Mouse (Mus musculus) granulocyte monocyte progenitor cell, adult 5-6 weeks (primary cell): ENCODE results near the gene Smpx. TPM values are rescaled to one million over a fixed set of nuclear protein-coding genes. Genes with fewer than 3 reads are reported as not detected.

Source experiments
- ATAC-seq: replicated peaks from 2 replicates; pipeline ENCODE4 v1.8.0; 2016; ENCODE audit warnings: mild to moderate bottlenecking, moderate TSS enrichment, inconsistent platforms; ENCODE audit not compliant: poor library complexity, severe bottlenecking
- total RNA-seq, 2 experiments: library from RNA; stranded (forward) in 1 of 2; stranded (reverse) in 1 of 2; fragments of 200-712, 200-1000 nt in 1 of 2; fragments of >200 nt in 1 of 2; fragmentation: Nextera tagmentation in 1 of 2; gene quantifications; 2 replicates each; pipeline ENCODE4 v1.2.3; 2014 to 2017

Smpx gene
- total RNA-seq (2014; fragmentation: Nextera tagmentation): not detected in 2 replicates
- not detected in 2 replicates for total RNA-seq (2017)

- no peak for ATAC-seq
Observed at GRCm38 (mm10) chrX:157698862-157699261, at the start of gene Smpx. TSS of gene Smpx (plus strand) at chrX:157698910.

DNA sequence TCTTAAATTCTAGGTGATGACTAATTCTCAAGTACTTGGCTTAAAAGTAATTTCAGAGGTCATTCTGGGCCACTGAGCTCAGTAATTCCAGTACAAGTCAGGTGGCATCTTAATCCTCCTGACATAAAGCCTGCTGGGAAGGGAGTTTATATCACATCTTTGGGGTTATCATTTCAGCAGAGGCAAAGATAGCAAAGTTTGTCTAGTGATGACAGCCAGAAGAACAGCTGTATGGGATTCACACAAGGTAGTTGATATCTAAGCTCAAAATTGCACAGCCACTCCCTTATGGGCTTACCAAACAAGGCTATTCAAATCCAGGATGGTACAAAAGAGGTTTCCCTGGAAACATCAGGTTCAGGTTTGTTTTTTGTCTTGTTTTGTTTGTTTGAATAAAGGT is 43.7 kb upstream of the Smpx start:
- ATAC-seq: no peak

DNA sequence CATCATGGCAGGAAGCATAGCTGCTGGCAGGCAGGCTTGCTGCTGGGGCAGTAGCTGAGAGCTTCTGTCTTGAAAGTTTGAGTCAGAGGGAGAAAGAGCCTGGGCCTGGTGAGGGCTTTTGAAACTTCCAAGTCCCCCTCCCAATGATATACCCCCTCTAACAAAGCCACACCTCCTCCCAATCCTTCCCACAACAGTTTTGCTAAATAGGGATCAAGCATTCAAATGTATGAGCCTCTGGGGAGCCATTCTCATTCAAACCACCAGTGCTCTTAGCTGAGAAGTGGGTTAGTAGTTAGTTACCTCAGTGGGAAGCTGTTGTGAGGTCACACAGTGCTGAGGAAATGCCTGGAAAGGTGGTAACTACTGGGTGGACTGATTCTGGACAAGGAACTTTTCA is 41.4 kb upstream of the Smpx start:
- no peak for ATAC-seq

- no peak for ATAC-seq
Observed at GRCm38 (mm10) chrX:157671820-157672219, 26.9 kb upstream of the Smpx start.

DNA sequence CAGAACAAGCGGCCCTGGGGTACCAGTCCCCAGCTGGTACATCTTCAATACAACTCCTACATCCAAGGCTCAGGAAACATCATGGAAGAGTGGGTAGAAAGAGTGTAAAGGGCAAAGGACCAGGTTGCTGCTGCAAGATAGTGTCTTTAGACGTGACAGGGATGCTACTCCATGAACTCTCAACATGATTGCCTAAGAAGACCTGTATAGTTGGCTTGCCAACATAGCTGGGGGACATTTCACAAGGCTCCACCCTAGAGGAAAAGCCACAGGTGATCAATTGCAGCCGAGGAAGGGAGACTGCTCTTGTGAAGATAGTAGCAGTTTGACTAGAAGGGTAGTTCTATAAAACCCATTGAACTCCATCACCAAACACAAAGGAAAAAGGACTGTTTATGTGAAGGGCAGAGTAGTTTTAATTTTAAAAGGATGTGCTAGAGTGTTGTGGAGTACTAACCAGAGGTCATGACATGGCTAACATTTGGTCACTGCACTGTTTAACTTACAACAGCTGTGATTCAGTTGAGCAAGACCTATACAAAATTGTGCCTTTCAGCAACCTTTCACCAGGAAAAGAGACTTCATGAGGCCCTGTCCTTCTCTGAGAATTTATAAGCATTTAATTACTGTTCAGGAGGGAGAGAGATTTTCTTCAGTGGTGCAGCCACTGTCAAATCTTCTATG is 23.9 kb upstream of the Smpx start:
- ATAC-seq: no peak

DNA sequence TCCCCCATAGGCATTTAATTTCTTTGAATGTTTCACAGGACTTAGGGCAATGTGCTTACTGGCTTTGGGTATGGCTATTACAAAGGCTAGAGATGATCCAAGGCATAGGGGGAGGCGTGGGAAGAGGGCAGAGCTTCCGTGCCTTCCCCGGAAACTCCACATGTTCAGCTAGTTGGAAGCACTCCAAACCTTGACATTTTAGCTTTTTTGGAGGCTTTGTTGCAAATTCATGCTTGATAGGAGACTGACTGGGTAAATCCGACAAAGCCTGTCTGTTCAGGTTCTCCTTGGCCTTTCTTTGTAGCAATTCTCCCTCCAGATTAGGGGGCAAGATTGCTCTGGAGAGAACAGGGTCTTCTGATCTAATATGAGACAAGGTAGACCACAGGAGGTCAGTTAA is 7.5 kb upstream of the Smpx start:
- no peak for ATAC-seq

DNA sequence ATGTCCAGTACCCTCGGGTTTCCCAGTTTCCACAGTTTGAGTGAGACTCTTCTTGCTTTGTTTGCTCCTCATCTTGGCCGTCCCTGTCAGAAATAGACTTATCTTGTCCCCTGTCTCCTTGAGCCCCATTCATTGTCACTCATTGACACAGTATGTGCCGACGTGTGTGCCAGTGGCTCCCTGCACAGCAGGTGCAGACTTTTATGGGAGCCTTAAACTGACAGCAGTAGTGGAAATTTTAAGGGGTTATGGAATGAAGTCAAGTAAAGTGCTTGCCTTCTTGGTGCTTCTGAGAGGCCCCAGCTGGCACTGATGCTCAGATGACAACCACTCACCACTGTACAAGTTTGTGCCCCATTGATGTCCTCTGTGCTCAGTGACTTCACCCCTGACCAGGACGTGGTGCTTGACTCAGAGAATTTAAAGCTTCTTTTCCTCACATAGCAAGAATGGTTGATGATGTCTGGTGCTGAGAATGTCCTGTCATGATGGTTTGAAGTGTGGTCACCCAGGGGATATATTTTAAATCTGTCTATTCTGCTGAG is 1.0 kb upstream of the Smpx start:
- no peak for ATAC-seq

DNA sequence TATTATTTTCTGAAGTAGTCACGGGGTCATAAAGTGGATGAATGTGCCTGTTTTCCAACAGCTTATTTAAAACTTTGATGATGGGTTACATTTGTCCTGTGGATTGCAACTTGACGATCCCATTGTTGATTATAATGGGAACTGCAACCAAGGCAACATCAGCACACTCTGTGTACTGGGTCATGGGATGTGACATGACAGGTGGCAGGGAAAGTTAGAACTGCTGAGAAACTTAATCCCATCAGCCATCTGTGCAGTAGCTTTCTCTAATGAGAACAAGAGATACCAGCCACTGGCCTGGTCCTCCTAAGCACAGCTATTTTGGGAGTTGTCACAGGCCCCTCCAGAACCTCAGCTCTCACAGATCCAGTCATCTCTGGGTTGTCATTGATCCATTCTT is 8.5 kb downstream of the Smpx start:
- ATAC-seq: no peak

- ATAC-seq: no peak
Observed at GRCm38 (mm10) chrX:157708616-157709280, 10.0 kb downstream of the Smpx start.

DNA sequence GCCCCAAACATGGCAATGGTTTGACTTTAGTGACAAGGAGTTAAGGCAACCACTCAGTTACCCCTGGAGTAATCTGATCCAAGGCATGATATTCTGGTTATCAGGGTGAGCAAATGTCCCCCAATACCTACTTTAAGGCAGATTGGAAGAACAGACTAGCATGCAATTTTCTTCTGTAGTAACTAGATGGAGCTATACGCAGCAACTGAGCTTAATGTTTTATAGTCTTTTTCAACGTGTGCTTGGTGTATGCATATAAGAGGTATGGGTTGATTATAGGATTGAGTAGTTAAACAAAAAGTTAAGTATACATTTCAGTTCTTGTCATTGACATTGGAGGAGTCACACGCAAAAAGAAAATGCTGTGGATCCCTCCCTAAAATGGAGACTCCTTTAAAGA is 21.2 kb downstream of the Smpx start:
- ATAC-seq: no peak

- no peak for ATAC-seq
Observed at GRCm38 (mm10) chrX:157730622-157731341, 32.1 kb downstream of the Smpx start.

DNA sequence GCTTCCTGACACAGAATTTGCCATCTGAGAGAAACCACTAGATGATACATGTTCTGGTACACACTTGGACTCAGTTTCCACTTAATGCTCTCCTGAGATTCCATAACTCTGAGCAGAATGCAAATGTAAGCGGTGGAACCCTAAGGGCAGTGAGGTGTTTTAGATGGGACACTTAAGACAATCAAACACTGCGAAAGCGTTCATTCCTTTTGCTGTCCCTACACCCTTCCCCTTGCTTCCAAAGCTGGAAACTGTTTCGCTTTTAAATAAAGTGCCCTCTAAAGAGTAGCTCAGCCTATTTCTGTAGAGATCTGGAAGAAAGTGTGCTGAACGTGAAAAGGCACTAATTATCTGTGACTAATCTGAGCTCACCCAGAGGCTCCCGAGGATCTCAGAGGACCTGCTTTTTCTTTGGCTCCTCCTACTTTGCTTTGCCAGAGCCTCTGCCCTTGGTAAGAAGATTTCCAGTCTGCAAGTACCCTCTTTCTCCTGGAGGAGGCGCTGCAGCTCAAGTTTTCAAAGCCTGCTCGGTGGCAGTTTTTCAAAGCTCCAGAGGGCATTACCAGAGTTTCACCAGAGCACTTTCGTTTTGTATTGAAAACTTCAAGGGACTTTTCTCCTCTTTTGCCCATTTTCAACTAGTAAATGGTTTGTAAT is 33.1 kb downstream of the Smpx start:
- peak; percentile 96 for ATAC-seq

DNA sequence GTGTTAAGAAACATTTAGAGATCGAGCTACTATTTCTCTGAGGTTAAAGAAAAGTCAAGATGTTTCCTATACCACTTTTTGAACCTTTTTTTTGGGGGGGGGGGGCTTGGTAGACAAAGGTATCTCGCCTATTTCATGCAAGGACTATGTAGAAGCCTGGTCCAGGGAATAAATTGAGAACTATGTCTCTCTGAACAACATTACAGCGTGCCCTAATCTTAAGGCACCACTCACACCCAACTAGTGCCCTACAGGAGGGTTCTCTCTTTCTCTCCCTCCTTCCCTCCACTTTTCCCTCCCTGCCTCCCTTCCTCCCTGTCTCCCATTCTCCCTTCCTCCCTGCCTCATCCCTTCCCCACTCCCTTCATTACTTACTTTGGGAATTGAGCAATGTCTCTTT is 33.6 kb downstream of the Smpx start:
- ATAC-seq: peak; percentile 9; the same call in 1 of the 2 replicates

DNA sequence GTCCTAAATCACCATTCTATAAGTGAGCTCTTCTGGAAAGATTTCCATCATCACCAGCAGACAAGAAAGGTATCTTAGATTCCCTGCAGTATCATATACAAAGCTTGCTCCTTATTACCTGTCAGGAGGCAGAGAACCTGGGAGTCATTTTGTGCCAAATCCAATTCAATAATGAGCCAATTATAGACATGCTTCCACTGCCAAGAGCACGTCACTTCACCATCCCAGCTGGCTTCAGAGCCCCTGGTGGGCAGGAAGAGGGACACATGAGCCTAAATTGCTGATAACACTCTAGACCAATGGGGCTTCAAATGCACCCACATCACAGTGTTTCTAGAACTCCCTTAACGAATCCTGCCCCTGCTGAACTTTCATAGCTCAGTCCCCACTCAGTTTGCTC is 35.1 kb downstream of the Smpx start:
- ATAC-seq: no peak

- no peak for ATAC-seq
Observed at GRCm38 (mm10) chrX:157734341-157734740, 35.6 kb downstream of the Smpx start.

DNA sequence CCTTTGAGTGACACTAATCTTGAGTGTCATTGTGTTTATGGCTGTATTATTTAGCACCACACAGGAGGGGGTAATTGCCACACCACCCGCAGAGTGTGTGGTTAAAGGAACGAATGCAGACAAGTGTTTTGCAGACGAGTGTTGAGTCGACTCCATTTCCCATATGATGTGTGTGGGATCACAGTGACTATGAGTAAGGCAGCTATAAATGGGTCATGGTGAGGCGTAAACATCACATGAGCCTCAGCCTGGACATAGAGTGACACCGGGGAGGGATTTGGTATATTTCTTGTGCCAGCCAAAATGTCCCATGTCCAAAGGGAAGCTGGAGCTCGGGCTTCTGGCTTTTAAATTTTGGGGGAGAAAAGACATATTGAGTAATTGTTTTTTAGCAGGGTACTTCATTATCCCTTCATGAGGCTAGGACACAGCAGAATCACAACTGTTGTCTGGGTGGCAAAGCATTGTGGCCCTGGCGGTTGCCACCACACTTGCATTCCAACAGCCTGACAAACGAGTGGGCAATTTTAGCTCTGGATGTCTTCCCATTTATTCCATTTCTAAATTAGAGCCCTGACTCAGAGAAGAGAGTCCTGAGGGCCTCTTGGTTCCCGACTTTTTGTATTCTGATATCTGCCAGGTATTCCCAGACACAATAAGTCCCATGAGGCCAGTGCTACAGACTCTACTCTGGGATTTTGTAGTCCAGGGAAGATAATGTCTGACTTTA is 49.3 kb downstream of the Smpx start:
- ATAC-seq: no peak

DNA sequence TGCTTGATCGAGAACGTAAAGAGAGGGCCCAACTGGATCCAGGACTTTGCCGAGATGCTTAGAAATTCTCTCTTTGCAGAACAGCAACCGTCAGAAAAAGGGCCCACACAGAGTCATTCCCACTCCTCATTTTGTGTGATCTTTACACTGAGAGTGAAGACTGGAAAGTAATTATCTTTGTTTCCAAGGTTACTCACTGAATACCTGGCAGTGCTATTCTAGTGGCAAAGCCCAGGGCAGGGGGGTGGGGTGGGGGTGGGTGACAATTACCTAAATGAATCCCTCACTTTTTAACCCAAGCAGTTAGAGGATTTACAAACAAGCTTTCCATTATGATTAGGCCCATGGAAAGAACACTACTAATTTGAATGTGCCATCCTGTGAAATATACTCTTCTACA is 55.8 kb downstream of the Smpx start:
- ATAC-seq: no peak

DNA sequence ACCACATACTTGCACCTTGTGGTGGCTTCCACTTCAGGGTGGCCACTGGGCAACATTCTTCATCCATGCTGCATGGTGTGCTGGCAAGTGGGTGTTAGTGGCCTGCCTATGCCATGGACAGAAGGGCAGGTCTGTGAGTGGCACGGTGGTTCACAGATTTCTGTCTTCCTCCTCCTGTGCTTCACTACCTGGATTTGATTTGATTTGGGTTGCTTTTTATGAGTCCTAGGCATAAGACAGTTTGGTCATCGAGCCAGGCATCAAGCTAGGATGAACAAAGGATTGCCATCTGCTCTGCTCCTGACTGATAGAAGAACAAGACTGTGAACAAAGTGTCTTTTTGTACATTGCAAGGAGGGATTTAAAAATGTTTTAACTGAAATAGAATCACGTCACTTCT is 63.8 kb downstream of the Smpx start:
- ATAC-seq: no peak

DNA sequence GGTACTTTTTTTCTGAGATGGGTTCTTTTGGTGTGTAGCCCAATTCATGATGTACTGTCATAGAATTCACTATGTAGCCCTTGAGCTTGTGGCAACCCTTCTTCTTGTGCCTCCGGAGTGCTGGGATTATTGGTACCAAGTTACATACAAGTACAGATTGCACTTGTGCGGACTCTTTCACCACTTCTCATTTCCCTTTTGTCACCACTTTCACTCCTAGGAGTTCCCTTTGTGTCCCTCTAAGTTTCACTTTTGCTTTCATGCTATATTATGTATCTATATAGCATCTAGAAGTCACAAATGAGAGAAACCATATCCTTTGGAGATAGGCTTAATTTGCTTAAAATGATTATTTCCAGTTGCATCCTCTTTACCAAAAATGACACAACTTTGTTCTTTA is 103.0 kb downstream of the Smpx start:
- peak; percentile 100 for ATAC-seq
